Mouse (Mus musculus): ENCODE measurements at regions not wholly inside any gene's neighbourhood (a gene's known extent, or its start where the extent isn't known, plus 50 kb on each side); places are given as distances from the start of the nearest gene placed in this dataset.
"Not testable (repeated sequence)": the region's sequence is repeated elsewhere in the genome, so short reads cannot be mapped to it uniquely, and the experiment has no call there.

DNA sequence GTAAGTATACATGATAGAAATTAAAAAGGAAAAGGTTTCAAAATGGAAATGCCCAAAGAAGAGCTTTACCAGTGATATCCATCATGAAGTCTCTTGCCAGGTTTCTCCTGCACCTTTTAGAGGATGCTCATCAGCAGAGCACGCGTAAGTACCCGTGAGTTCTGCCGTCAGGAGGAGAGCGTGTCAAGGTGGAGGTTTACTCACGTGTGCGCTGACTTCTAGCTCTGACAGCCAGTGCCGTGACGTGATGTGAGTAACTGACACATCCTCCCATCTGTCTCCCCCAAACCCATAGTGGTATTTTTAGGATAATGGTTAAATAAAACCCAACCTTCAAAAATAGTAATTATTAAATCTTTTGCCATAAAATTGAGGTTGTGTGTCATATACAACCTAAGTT lies 55.3 kb downstream of the Adra2a start:
- DNase-seq (ENCODE audit: low spot score in 2 of 2) = no peak

DNA sequence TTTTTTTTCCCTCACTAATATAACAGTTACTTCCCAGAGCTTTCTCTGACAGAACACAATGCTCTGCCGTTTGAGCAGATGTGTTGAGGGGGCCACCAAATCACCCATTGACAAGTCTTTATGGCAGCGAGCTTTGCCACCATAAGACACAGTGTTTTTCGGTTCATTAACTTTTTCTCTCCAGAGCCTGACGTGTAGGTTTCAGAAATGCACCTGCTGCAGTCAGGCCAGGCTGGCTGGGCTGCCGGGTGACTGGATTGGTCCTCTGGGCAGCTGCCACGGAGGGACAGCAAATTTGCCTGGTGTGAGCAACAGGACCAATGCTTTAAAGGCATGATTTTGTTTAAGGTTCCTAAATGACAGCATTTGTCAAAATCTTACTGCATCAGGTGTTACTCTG lies 55.8 kb downstream of the Adra2a start:
- DNase-seq (ENCODE audit: low spot score in 2 of 2) = no peak

DNA sequence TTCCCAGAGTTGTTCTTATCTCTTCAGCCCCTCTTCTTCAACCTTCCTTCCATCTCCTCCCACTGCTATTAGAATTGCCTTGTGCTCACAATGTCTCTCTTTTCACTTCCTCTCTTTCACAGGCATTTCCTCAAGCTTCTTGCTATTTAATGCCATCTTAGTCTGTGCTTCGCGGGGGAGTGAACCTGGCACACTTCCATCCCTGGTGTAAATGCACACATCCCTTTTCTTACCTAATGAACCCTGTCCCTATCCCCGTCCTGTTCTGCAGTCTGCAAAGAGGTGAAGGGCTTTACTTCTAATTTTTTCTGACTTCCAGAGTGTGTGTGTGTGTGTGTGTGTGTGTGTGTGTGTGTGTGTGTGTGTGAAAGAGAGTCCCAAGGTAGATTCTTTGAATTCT lies 62.6 kb downstream of the Adra2a start:
- no peak for DNase-seq (ENCODE audit: low spot score in 2 of 2)

DNA sequence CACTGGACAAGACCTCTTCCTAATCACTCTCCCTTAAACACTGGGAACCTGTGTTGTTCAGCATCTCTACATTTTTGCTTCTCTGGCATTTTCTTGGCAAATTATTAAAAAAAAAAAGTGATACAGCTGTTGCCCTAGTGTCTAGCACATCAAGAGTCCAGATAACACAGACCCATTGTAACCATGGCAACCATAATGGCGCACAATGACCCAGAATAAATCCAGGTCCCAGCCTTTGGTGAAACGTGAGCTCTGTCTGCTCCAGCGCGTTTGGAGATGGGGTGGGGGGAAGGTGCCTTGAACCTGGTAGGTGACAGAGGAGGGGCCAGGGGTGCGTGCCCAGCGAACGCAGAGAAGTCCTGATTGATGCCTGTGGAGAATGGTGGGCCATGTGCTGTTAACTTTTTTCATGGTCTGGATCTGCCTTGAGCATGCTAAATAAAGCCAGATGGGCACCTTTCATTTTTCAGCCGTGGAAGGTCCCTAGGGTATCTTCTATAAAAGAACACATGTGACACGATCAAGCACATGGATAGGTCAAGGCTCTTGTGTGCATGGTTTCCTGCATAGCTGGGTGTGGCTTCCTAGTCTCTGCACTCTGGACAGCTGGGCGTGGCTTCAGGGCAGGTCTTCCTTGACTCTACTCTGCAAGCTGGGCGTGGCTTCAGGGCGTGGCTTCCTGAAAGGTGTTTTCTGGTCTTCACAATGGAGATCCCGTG lies 63.3 kb downstream of the Adra2a start:
- no peak for DNase-seq (ENCODE audit: low spot score in 2 of 2)

DNA sequence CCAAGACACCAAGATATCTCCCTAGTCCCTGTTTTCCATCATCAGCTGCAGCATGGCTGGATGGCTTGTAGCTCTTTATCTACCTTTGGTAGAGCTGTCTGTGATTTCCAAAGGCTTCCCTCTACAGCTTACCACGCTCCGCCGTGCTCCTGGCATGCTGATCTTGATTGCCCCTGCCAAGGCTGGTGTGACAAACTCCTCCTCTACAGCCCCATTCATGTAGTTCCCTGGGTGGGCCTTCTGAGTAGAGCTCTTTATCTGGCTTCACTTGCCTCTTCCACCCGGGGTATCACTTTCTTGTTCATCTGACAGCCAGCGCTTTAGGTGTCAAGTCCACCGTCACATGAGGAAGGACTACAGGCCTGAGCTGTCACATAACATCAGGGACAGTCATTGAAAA lies 66.1 kb downstream of the Adra2a start:
- DNase-seq (ENCODE audit: low spot score in 2 of 2) = no peak

DNA sequence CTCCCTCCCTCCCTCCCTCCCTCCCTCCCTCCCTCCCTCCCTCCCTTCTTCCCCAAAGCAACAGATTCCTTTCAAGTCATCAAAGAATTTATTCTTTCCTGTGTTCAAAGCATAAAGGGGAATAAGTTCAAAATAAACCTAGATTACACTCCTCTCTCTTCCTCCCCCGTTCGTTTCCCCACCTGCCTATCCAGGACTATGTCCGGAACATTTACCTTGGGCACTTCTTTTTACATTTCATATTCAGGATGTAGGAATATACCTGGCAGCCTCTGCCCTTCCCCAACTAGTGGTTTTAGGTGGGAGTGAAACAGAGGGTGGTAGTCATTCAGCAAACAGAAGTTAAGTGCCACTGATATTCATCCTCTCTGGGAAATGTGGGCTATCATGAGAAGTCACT lies 68.7 kb downstream of the Adra2a start:
- no peak for DNase-seq (ENCODE audit: low spot score in 2 of 2)

DNA sequence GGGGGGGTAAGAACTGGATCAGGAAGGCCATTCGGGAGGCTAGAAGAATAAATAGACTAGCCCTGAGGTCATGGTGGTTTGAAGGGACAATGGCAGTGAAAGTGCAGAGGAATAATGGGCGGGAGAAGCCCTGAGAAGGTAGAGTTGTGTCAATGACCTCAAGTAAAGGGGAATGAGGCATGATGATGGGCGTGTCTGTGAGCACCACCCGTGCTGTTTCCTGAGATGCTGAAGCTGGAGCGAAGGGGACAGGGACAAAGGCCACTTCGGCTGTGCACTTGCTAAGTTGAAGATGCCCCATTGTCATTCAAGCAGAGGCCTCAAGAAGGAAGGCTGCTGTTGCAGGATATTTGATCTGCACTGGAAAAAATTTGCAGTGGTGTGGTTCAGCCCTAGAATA lies 69.5 kb downstream of the Adra2a start:
- DNase-seq (ENCODE audit: low spot score in 2 of 2) = no peak

DNA sequence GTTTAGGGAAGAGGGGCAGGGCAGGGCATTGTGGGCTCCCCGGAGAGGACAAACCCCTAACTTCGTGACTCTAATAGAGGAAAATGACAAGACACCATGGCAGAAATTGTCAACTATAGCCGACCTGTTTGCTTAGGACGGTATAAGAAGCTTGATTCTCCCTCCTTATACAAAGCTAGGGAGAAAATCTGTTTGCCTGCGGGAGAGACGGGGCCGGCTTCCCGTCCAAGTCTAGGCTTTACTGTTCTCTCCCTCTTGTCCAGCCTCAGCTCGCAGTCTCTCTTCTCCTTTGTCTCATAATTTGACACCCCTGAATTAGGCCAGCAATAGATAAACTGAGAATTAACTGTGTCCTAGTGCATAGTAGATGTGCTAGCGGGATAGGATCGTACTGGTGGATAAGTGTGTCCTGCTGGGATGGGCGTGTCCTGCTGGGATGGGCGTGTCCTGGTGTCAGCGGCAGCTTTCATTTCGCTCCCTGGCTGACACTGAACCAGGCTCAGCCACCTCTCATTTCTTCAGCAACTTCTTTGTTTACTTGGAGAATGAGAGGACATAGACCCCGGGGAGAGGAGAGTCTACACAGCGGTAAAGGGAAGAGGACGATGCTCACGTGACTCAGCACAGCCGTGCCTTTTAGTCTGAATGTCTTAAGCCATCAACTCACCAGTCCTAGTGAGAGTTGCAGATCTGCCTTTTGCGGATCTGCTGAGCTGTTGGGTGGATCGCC lies 70.8 kb downstream of the Adra2a start:
- DNase-seq (ENCODE audit: low spot score in 2 of 2) = peak in 1 of 2 experiments; percentile 5

DNA sequence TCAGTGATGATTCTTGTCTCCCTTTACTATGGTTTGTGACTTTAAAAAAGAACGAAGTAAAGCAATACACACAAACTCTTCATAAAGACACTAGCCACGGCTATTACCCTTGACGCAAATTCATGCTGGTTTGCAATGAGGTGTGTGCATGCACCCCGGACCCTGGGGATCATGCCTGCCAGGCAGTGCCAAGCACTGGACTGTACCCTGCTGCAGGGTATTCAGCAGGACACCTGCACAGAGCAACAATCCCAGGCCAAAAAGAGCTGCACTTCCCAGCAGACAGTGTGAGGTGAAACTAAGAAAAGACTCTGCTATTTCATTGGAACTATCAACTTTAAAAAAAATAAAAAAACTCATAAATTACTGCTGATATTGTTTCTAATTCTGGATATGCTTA lies 71.4 kb downstream of the Adra2a start:
- no peak for DNase-seq (ENCODE audit: low spot score in 2 of 2)

DNA sequence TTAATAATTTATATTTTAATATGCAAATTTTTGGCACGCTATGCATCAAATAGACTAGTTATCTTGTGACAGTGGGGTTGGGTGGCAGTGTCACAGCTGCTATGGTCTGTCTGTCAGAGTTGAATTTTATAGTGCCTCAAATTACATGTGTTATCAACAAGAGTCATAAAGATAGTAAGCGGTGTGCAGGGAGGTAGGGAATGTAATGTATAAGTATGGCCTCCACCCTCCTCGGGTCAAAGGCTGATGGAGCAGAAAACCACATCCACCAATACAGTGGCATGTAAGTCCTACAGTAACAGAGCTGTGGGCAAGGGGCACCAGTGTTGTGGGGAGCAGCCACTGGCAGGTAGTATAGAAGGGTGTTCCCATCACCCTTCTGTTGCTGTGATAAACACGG lies 72.9 kb downstream of the Adra2a start:
- no peak for DNase-seq (ENCODE audit: low spot score in 2 of 2)

DNA sequence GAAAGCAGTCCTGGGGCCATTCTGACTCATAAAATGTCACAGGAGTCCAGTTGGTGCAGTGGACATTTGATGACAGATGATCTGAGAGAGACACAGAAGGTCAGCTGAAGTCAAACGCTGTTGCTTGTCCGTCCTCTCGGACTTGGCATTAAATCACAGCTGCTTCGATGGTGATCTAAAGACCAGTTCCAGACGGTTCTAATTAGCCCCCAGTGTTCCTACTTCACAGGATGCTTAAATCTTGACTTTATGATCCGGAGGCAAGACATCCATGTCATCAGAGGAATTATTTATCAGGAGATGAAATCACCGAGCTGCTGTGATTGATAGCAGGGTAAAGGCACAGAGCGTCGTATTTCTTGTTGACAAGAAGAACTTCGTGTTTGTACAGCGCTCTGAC lies 73.7 kb downstream of the Adra2a start:
- no peak for DNase-seq (ENCODE audit: low spot score in 2 of 2)

DNA sequence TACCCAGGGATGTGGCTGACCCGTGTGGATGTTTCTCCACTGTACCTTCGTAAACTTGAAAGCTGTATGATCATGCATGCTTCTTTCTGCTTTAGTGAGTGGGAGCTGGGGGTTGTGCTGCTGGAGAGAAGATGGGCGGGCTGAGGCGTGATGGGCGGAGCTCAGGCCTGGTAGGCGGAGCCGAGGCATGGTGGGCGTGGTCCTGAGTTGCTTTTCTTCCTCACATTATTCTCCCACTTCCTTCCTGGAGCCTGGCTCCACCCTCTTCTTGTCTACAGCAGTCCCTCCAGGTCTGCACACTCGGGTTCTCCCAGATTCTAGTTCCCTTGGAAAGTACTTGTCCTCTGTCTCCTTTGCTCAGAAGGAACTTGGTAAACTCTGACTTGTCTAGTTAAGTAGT lies 79.6 kb downstream of the Adra2a start:
- DNase-seq (ENCODE audit: low spot score in 2 of 2) = no peak

DNA sequence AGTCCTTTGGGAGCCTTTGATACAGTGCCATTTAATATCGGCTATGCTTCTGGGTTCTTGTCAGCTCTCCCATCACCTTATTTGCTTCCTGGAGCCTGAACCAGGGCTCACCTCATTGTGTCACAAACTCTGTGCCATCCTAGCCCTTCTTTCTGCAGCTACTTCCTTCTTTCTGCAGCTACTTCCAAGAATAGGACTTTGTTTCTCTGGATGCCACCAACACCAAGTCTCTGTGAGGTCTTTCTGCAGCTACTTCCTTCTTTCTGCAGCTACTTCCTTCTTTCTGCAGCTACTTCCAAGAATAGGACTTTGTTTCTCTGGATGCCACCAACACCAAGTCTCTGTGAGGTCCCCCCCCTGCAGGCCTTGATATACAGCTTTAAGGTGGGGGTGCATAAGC lies 107.8 kb downstream of the Adra2a start:
- not testable (repeated sequence) for DNase-seq (ENCODE audit: low spot score in 2 of 2)

DNA sequence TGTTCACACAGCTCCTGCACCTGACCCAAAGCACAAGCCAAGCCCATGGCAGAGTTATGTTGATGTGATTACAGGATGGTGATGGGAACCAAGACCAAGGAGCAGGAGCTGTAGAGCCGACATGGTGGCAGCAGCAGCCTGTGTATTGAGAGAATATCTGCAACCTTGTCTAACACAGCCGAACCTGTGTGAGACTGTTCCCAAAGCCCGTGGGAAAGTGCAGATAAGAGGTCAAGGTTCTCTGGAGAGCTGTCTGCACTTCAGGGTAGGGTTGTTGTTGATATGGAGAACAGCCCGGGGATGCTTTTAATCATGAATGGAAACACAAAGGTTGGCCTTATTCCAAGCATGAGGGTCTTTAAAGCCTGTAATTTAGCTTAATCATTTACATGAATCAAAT lies 110.4 kb downstream of the Adra2a start:
- no peak for DNase-seq (ENCODE audit: low spot score in 2 of 2)

DNA sequence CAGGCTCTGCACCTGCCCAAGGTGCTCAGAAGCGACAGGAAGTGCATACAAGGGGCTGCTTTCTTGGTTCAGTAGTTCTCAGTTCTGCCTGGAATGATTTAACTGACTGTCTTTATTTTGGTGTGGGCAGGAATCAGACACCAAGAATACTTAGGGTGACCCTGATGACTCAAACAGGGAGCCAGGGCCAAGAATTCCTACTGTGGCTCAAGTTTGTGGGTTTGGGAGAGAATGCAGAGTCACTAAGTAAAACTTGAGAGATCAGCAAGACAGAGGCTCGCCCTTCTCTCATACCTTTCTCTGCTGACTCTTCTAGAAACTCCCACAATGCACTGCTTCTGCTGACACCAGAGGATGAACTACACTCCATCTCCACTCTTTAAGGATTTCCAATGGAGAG lies 126.4 kb downstream of the Adra2a start:
- no peak for DNase-seq (ENCODE audit: low spot score in 2 of 2)

DNA sequence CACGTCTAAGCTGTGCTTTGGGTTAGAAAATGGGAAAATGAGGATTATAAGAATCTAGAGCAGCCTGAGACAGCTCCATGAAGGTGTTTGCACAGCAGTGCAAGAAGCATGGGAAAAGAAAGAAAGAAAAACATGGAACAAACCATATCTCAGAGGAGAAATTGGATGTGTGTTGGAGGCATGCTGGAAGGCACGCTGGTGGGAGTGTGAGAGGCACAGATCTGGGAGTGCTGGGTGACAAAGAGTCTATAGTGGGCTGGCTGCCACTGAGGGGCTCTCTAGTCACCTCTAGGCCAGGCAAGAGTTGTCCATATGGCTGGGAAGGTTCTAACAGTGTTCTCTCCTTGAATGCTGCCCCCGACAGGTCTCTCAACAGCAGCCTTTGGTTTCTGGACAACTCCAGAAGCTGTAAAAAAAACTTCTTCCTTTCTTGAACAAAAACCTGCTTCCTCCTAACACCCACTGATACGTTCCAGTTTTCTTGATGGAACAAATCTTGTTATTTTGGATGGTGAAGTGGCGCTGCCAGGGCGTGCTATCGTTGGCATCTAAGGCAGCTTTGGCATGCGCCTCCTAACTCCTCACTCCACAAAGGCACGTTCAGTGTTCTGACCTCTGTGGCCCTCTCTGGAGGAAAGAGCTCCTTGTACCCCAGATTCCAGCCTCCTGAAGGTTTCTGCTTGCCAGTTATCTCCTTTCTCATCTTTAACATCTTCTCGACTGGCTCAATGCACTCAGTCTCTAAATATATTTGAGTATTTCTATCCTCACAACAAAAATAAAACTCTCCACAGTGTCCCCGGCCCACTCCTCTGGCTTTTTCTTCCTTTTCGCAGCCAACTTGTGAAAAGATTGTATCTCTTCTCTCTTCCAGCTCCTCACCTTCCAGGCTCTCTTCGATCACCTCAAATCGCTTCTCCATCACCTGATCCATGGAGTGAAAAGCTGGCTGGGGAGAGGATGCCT lies 130.4 kb downstream of the Adra2a start:
- no peak for DNase-seq (ENCODE audit: low spot score in 2 of 2)

DNA sequence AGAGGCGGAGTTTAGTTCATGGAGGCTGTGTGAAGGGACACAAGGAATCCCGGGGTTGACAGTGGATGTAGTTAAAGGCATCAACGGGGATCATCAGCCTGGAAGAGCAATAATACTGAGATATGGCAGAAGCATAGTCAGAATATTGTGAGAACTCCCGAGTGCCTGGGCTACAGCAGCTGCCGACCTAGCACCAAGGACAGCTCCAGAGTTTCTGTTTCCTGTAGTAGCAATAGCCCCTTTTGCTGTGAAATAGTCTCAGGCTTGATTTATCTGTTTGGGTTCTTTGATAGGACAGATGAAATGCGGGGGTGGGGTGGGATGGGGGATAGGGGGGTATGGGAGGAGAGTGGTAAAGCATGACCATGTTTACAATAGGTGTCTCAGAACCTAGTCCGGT lies 131.8 kb downstream of the Adra2a start:
- DNase-seq (ENCODE audit: low spot score in 2 of 2) = no peak

DNA sequence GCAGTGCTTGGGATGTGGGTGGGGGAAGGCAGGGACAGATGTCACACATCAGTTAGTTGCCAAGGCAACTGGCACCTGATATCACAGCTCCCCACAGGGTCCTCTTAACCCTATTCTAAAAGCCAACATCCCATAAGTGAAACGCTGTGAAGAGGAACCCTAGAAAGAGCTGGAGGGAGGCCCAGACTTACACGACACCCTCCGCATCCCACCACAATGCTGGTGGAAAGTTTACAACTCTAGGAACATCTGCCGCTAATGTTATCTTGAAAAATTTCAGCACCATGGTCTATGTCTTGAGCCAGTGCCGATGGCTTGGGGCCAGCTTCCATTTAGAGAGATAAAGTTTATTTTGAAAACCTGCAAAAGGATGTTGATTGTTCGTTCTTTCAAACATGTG lies 133.5 kb downstream of the Adra2a start:
- DNase-seq (ENCODE audit: low spot score in 2 of 2) = no peak

DNA sequence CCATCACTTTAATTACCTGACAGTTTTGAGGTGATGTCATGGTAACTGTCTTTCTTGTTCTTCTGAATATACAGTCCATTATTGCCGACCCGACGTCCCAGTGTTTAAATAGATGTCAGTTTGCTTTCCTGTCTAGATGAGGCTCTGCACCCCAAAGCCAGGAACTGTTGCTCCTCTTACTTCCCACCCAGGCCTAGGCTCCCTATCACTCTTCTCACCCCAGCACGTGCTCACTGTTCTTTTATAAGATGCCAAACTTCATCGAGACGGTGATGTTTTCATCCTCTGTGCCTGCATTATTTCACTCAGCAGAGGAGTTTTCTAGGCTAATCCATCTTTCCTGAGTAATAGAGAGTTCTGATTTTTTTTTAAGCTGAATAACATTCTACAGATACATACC lies 156.5 kb downstream of the Adra2a start:
- DNase-seq (ENCODE audit: low spot score in 2 of 2) = no peak

DNA sequence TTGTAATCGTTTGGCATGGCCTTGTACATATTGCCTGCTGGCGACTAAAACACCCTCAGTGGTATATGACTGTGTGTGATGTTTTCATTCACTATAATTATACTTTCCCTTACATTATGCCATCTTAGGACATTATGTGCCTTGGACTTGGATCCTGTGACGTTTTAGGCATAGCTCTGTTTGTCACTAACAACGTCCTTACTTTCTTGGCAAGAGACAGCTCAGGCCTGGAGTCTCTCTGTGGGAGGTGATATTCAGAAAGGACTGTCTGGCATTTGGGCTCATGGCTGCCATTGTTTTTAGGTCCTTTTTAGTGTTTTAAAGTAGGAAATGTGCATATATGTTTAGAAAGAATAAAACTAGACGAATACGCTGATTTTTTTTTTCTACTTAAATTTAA lies 158.5 kb downstream of the Adra2a start:
- DNase-seq (ENCODE audit: low spot score in 2 of 2) = no peak

DNA sequence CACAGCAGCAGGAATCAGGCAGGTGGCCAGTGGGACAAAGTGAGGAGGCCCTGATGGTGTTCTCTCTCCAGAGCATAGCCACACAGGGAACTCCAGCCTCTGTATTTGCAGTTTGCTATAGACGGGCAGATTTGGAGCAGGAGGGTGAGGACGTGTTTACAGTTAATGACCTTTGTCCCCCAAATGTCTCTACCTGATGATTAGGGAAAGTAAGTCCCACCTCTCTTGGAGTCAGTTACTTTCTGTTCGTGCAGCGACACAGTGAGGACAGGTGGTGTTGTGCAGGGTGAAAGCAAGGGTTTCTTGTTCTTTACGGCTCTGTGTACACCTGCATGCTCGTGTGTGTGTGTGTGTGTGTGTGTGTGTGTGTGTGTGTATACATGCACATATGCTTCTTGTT lies 162.9 kb downstream of the Adra2a start:
- no peak for DNase-seq (ENCODE audit: low spot score in 2 of 2)

DNA sequence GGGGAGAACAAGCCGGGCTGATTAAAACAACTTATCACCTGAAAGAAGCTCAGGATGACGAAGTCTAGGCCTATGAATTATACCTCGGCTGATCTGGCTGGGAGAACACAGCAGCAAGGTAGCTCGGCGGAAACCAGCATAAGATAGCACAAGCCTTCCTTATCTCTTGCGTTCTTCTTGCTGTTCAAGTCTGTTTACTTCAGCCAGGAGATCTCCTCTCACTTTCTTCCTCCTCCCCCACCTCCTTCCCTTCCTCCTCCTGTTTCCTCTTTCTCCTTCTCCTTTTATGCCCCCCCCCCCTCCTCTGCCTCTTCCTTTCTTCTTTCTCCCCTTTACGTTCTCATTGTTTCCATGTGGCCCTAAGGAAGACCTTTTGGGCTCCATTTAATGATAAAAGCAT lies 168.2 kb downstream of the Adra2a start:
- DNase-seq (ENCODE audit: low spot score in 2 of 2) = no peak

DNA sequence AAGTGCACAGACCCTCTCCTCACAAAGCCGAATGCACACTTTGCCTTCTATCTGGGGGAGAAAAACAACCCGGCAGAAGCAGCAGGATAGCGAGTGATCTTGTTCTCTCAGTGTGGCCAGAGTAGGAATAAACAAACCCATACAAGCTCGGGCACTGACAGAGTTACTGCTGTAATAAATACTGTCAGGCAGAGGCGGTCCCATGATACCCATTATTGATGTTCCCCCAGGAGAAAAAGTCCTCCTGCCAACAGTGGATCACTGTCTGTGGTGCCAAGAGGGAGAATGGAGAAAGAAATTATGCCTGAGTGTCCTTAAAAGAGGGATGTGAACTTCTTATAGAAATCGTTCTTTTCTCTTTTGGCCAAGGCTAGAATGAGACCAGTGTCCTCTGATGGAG lies 200.2 kb downstream of the Adra2a start:
- no peak for DNase-seq (ENCODE audit: low spot score in 2 of 2)

Data from thymus, postnatal 10 days (tissue).